Mouse (Mus musculus) left cerebral cortex, adult 2 months (tissue): Measurements from ENCODE around the gene Lpin1. TPM values are rescaled to one million over a fixed set of nuclear protein-coding genes. Genes with fewer than 3 reads are reported as not detected.

Source experiments
- DNase-seq, 2 experiments: peaks; one replicate each; pipeline ENCODE4 v3.0.0; 2021 to 2022; ENCODE audit warnings: low spot score in 2 of 2, mixed read lengths in 1 of 2; ENCODE audit errors: extremely low spot score in 1 of 2
- H3K27ac ChIP-seq: fragments of 200-600 bp; 2 replicates; pipeline ENCODE4 v1.8.1; 2022
- H3K4me3 ChIP-seq: fragments of 200-600 bp; 2 replicates; pipeline ENCODE4 v1.8.1; 2022
- CTCF ChIP-seq: fragments of 200-600 bp; IDR thresholded peaks from 2 replicates; pipeline ENCODE4 v1.8.1; 2022; ENCODE audit warnings: antibody characterized with exemption, mild to moderate bottlenecking, moderate library complexity
- intact Hi-C: fragments of 180-260 bp; cut with DNase I; formaldehyde crosslinking; loops from one replicate; pipeline ENCODE4 v1.15.1; 2025
- long read RNA-seq, 2 experiments: library from polyadenylated mRNA; stranded (forward); transcript quantifications; one replicate each; pipeline ENCODE4 v2.0.0; 2021; ENCODE audit warnings: borderline mapping rate in 2 of 2
- total RNA-seq, 2 experiments: library from RNA; stranded (reverse); gene quantifications; 2 replicates each; pipeline ENCODE4 v1.2.3; 2021

Lpin1 gene
- 10 to 100 TPM; 21.6 to 26.6 TPM for total RNA-seq
- long read RNA-seq, experiment 1, full-length matches to known transcripts = 7 of 23 reads
- long read RNA-seq, experiment 1, partial matches to known transcripts = 7 of 23 reads
- long read RNA-seq, experiment 1, other reads (novel, unspliced or antisense) = 9 of 23 reads
- long read RNA-seq, experiment 2, full-length matches to known transcripts = 5 of 41 reads
- long read RNA-seq, experiment 2, partial matches to known transcripts = 10 of 41 reads
- long read RNA-seq, experiment 2, other reads (novel, unspliced or antisense) = 26 of 41 reads

GRCm38 (mm10) chr12:16610936-16611335, at the start of gene Lpin1:
Gene Lpin1 (minus strand): TSS chr12:16610966.
- no peak for DNase-seq
- no peak within 1 kb of the TSS for H3K4me3 ChIP-seq
- H3K27ac ChIP-seq = no peak within 1 kb of the TSS
- TF ChIP-seq CTCF = no peak
- intact Hi-C loops = no loop called here

- intact Hi-C loops = no loop called here
- H3K4me3 ChIP-seq = no peak overlapping the region
- TF ChIP-seq CTCF = peak; percentile 44
- H3K27ac ChIP-seq = peak overlapping the region; percentile 57
- DNase-seq = no peak
Observed at GRCm38 (mm10) chr12:16656906-16657875, 46.4 kb upstream of the Lpin1 start.

- peak overlapping the region; percentile 57 for H3K27ac ChIP-seq
- no peak overlapping the region for H3K4me3 ChIP-seq
- DNase-seq = no peak
- no peak for TF ChIP-seq CTCF
- intact Hi-C loops = no loop called here
Observed at GRCm38 (mm10) chr12:16655604-16656003, 44.8 kb upstream of the Lpin1 start.

- no peak for TF ChIP-seq CTCF
- peak; percentile 69 to 74 for DNase-seq
- intact Hi-C loops = no loop called here
- Histone ChIP-seq H3K4me3 (peak within 1 kb of the TSS; percentile 53), H3K27ac (peak within 1 kb of the TSS; percentile 51)
Observed at GRCm38 (mm10) chr12:16653332-16654093, 42.7 kb upstream of the Lpin1 start, which contains the start of gene Ntsr2. Gene Ntsr2 (plus strand): TSS chr12:16653382.

- DNase-seq = no peak
- Histone ChIP-seq H3K27ac (no peak overlapping the region), H3K4me3 (no peak overlapping the region)
- intact Hi-C loops = no loop called here
- no peak for TF ChIP-seq CTCF
Observed at GRCm38 (mm10) chr12:16649819-16650218, 39.1 kb upstream of the Lpin1 start.

GRCm38 (mm10) chr12:16648273-16648672, 37.5 kb upstream of the Lpin1 start:
- Histone ChIP-seq H3K4me3 (no peak overlapping the region), H3K27ac (no peak overlapping the region)
- no peak for TF ChIP-seq CTCF
- intact Hi-C loops = no loop called here
- no peak for DNase-seq

- H3K27ac ChIP-seq = no peak overlapping the region
- H3K4me3 ChIP-seq = no peak overlapping the region
- intact Hi-C loops = no loop called here
- no peak for DNase-seq
- TF ChIP-seq CTCF = no peak
Observed at GRCm38 (mm10) chr12:16646780-16647409, 36.1 kb upstream of the Lpin1 start.

GRCm38 (mm10) chr12:16644698-16645097, 33.9 kb upstream of the Lpin1 start:
- intact Hi-C loops = no loop called here
- no peak overlapping the region for H3K4me3 ChIP-seq
- no peak for TF ChIP-seq CTCF
- H3K27ac ChIP-seq = no peak overlapping the region
- no peak for DNase-seq

- H3K4me3 ChIP-seq = no peak overlapping the region
- intact Hi-C loops = no loop called here
- peak in 1 of 2 experiments; percentile 42 for DNase-seq
- H3K27ac ChIP-seq = peak overlapping the region; percentile 28; the same call in 1 of the 2 replicates
- no peak for TF ChIP-seq CTCF
Observed at GRCm38 (mm10) chr12:16643508-16644345, 33.0 kb upstream of the Lpin1 start.

GRCm38 (mm10) chr12:16642000-16642399, 31.2 kb upstream of the Lpin1 start:
- no peak for DNase-seq
- no peak overlapping the region for H3K27ac ChIP-seq
- intact Hi-C loops = no loop called here
- H3K4me3 ChIP-seq = no peak overlapping the region
- peak; percentile 48 for TF ChIP-seq CTCF

DNA sequence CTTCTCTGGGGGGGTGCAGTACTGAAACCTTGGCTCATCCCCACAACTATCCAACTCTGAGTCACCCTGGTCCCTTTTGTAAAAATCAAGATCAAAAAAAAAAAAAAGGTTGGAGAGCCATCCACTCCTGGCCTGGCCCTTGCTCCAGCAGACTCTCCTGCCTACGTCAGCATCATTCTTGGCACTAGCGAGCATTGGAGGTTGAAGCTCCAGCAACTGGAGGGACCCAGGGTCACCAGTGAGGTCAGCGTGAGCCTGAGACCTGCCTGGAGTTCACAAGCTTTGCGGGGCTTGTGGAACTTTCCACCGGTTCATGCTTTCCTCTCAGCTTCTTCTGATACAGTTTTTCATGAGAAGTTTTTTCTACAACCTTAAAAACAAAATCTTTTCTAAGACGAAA, 29.3 kb upstream of the Lpin1 start:
- intact Hi-C loops = no loop called here
- no peak for TF ChIP-seq CTCF
- H3K27ac ChIP-seq = no peak overlapping the region
- no peak overlapping the region for H3K4me3 ChIP-seq
- no peak for DNase-seq
